Comparison of ENCODE assay signal across 18 mouse cellular contexts in genomic region chr7:143300681-143301080, GRCm38 (mm10).
DNase-seq lines count a peak whose midpoint lies in the region; ATAC-seq lines count a peak whose summit lies in the region.
"Had no signal": no experiment of that assay in that cellular context is flagged by ENCODE, and none has a peak within 500 bp of the region (broad histone marks: within the 10 kb centered on the region; RNA-seq: fewer than 3 reads in every experiment).

No protein-coding gene starts in this region.

- no peak for DNase-seq in heart, postnatal 36 days
- DNase-seq in right cerebral cortex, adult 18-20 months, result peak; percentile 21
- DNase-seq in right cerebral cortex, postnatal 14 days, result no peak
- DNase-seq in limb, embryonic 10.5 days (ENCODE audit: low spot score), result no peak
- no peak for DNase-seq in embryo, embryonic 10 days (ENCODE audit: low spot score)
- DNase-seq in thymus, adult 18-20 months, result no peak
- no peak for DNase-seq in thymus, postnatal 10 days (ENCODE audit: low spot score in 2 of 2)
- DNase-seq: adrenal gland, adult 2 months; cerebellum, postnatal 10 days; gastrocnemius, postnatal 14 days; lung, adult 18-20 months; thymus, postnatal 36 days had no signal

- no peak overlapping the region for H3K9ac ChIP-seq in heart, embryonic 11.5 days (ENCODE audit: low read depth, low read length)
- H3K9ac ChIP-seq: neural tube, embryonic 15.5 days had no signal

- H3K4me3 ChIP-seq in heart, embryonic 11.5 days (ENCODE audit: low read depth, low read length), result no peak overlapping the region
- no peak overlapping the region for H3K4me3 ChIP-seq in limb, embryonic 10.5 days
- H3K4me3 ChIP-seq: layer of hippocampus, adult 2 months; myocyte; neural tube, embryonic 15.5 days had no signal

- H3K4me1 ChIP-seq in heart, embryonic 11.5 days (ENCODE audit: control insufficient read depth, insufficient read depth, low read length), result peaks cover 34% of the 10 kb centered on the region
- peaks cover 38% of the 10 kb centered on the region for H3K4me1 ChIP-seq in limb, embryonic 10.5 days

- no peak for ATAC-seq in heart, embryonic 11.5 days (replicated peaks; ENCODE audit: insufficient number of reproducible peaks, low FRiP score, low TSS enrichment)

- no peaks in the 10 kb centered on the region for H3K36me3 ChIP-seq in heart, embryonic 11.5 days (ENCODE audit: control insufficient read depth, insufficient read depth, low read length)
- no peaks in the 10 kb centered on the region for H3K36me3 ChIP-seq in limb, embryonic 10.5 days
- H3K36me3 ChIP-seq: neural tube, embryonic 15.5 days had no signal

- H3K27me3 ChIP-seq in heart, embryonic 11.5 days (ENCODE audit: control insufficient read depth, insufficient read depth, low read length), result no peaks in the 10 kb centered on the region
- no peaks in the 10 kb centered on the region for H3K27me3 ChIP-seq in limb, embryonic 10.5 days (ENCODE audit: low read depth, poor library complexity, severe bottlenecking)
- H3K27me3 ChIP-seq: neural tube, embryonic 15.5 days had no signal

- WGBS in heart, embryonic 11.5 days (ENCODE audit: insufficient replicate concordance), result 79% methylated on average over 3 of the region's 3 CpGs
- WGBS in limb, embryonic 10.5 days, result 92% methylated on average over 3 of the region's 3 CpGs

- intact Hi-C loops in heart, postnatal 36 days (cut with DNase I), result no loop called here

- peak overlapping the region; percentile 6; the same call in 1 of the 2 replicates for H3K27ac ChIP-seq in heart, embryonic 11.5 days (ENCODE audit: low read depth, low read length)
- peak overlapping the region; percentile 85 for H3K27ac ChIP-seq in limb, embryonic 10.5 days
- H3K27ac ChIP-seq: kidney, postnatal 0 days; layer of hippocampus, adult 2 months; neural tube, embryonic 15.5 days had no signal

- H3K9me3 ChIP-seq in heart, embryonic 11.5 days (replicated peaks; ENCODE audit: control insufficient read depth, low read length), result no peaks in the 10 kb centered on the region; the same call in 1 of the 2 replicates
- peaks cover 8% of the 10 kb centered on the region; the same call in 1 of the 2 replicates for H3K9me3 ChIP-seq in limb, embryonic 10.5 days (replicated peaks)
- H3K9me3 ChIP-seq: neural tube, embryonic 15.5 days had no signal

- no peak overlapping the region for H3K4me2 ChIP-seq in heart, embryonic 11.5 days
- H3K4me2 ChIP-seq: midbrain, embryonic 11.5 days; neural tube, embryonic 15.5 days had no signal
